Mouse (Mus musculus) layer of hippocampus, postnatal 14 days (tissue): Measurements from ENCODE around the gene Pga5. TPM values are rescaled to one million over a fixed set of nuclear protein-coding genes. Genes with fewer than 3 reads are reported as not detected.

Source experiments
- DNase-seq, 2 experiments: peaks; one replicate each; pipeline ENCODE4 v3.0.0; 2021 to 2022; ENCODE audit warnings: low spot score in 2 of 2, mixed read lengths in 1 of 2
- long read RNA-seq, 2 experiments: library from polyadenylated mRNA; stranded (forward); transcript quantifications; one replicate each; pipeline ENCODE4 v2.0.0; 2021
- total RNA-seq, 2 experiments: library from RNA; stranded (reverse); gene quantifications; 2 replicates each; pipeline ENCODE4 v1.2.3; 2021

The Pga5 gene
- not detected for total RNA-seq
- long read RNA-seq, experiment 1: 0 reads
- long read RNA-seq, experiment 2: 0 reads

- peak; percentile 85 to 86 for DNase-seq
Observed at GRCm38 (mm10) chr19:10677915-10678771, at the start of gene Pga5. Gene Pga5 (minus strand): TSS chr19:10678071.

- no peak for DNase-seq
Observed at GRCm38 (mm10) chr19:10724629-10725363, 46.9 kb upstream of the Pga5 start.

GRCm38 (mm10) chr19:10723649-10724048 is 45.8 kb upstream of the Pga5 start:
- DNase-seq: no peak

- DNase-seq: no peak
Observed at GRCm38 (mm10) chr19:10723084-10723483, 45.2 kb upstream of the Pga5 start.

GRCm38 (mm10) chr19:10721064-10721463 is 43.2 kb upstream of the Pga5 start:
- no peak for DNase-seq

GRCm38 (mm10) chr19:10720524-10720923 is 42.7 kb upstream of the Pga5 start:
- DNase-seq: no peak

- DNase-seq: no peak
Observed at GRCm38 (mm10) chr19:10719751-10720150, 41.9 kb upstream of the Pga5 start.

- peak in 1 of 2 experiments; percentile 33 for DNase-seq
Observed at GRCm38 (mm10) chr19:10718251-10718775, 40.4 kb upstream of the Pga5 start.

GRCm38 (mm10) chr19:10715476-10715875 is 37.6 kb upstream of the Pga5 start:
- no peak for DNase-seq

GRCm38 (mm10) chr19:10714682-10715475 is 37.0 kb upstream of the Pga5 start:
- peak; percentile 76 to 81 for DNase-seq

- no peak for DNase-seq
Observed at GRCm38 (mm10) chr19:10714168-10714567, 36.3 kb upstream of the Pga5 start.

GRCm38 (mm10) chr19:10713551-10713950 is 35.7 kb upstream of the Pga5 start:
- no peak for DNase-seq

GRCm38 (mm10) chr19:10712646-10713045 is 34.8 kb upstream of the Pga5 start:
- no peak for DNase-seq

- DNase-seq: no peak
Observed at GRCm38 (mm10) chr19:10712194-10712593, 34.3 kb upstream of the Pga5 start.

- no peak for DNase-seq
Observed at GRCm38 (mm10) chr19:10710751-10711150, 32.9 kb upstream of the Pga5 start.

- DNase-seq: peak; percentile 74 to 77
Observed at GRCm38 (mm10) chr19:10710088-10710511, 32.2 kb upstream of the Pga5 start.

- peak; percentile 99 for DNase-seq
Observed at GRCm38 (mm10) chr19:10709360-10710087, 31.7 kb upstream of the Pga5 start.

GRCm38 (mm10) chr19:10708900-10709299 is 31.0 kb upstream of the Pga5 start:
- no peak for DNase-seq

- DNase-seq: no peak
Observed at GRCm38 (mm10) chr19:10707881-10708280, 30.0 kb upstream of the Pga5 start.
